Mouse (Mus musculus): ENCODE data around the gene H2-Q4.

DNA sequence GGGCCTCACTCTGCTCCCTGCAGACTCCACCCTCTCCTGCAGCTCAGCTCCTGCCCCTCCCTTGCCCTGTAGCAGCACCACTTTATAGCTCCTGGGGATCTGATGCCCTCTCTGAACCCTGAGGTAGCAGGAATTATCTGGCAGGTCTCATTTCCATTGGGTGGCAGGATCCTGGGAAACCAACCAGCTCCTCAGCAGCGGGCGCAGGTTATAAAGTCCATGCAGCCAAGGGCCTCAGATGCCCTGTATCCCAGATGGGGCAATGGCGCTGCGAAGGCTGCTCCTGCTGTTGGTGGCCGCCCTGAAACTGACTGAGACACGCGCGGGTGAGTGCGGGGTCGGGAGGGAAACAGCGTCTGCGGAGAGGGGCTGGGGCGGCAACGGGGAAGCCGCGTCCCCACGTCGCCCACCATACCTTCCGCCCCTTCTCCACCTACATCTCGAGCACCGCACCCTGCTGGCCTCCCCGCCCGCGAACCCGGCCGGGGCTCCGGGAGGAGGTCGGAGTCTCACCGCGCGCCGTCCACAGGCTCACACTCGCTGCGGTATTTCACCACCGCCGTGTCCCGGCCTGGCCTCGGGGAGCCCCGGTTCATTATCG is 37.2 kb upstream of the H2-Q4 start, which contains the start of gene H2-Q2:
- TF ChIP-seq CTCF (IDR thresholded peaks at IDR 0.05; ENCODE audit: low read depth) = no peak
- no peak for TF ChIP-seq EP300 (IDR thresholded peaks at IDR 0.05; ENCODE audit: low read depth)

Data from liver, postnatal 0 days (tissue).